Mouse (Mus musculus) kidney, adult 2 months (tissue): ENCODE data around the gene Gigyf2. TPM values are rescaled to one million over a fixed set of nuclear protein-coding genes. Genes with fewer than 3 reads are reported as not detected.

Source experiments
- DNase-seq: peaks from one replicate; pipeline ENCODE4 v3.0.0; 2021
- H3K27ac ChIP-seq: fragments of 200-500 bp; 2 replicates; pipeline ENCODE4 v1.5.1; 2012; ENCODE audit warnings: low read depth, low read length, control low read depth, inconsistent platforms; ENCODE audit not compliant: insufficient read depth
- H3K27me3 ChIP-seq: fragments of 200-500 bp; replicated peaks from 2 replicates; pipeline ENCODE4 v1.6.1; 2012; ENCODE audit warnings: mild to moderate bottlenecking, moderate library complexity, low read length, inconsistent platforms; ENCODE audit not compliant: control insufficient read depth, insufficient read depth
- H3K36me3 ChIP-seq: fragments of 200-500 bp; 2 replicates; pipeline ENCODE4 v1.6.1; 2012; ENCODE audit warnings: mild to moderate bottlenecking, moderate library complexity, low read length, inconsistent platforms; ENCODE audit not compliant: control insufficient read depth, insufficient read depth
- H3K4me1 ChIP-seq: fragments of 200-500 bp; 2 replicates; pipeline ENCODE4 v1.6.1; 2011; ENCODE audit warnings: low read length; ENCODE audit not compliant: control insufficient read depth, insufficient read depth
- H3K4me3 ChIP-seq: fragments of 200-500 bp; 2 replicates; pipeline ENCODE4 v1.5.1; 2011; ENCODE audit warnings: mild to moderate bottlenecking, low read depth, low read length, control low read depth; ENCODE audit not compliant: insufficient read depth
- CTCF ChIP-seq: fragments of 200-500 bp; conservative IDR thresholded peaks from 2 replicates; pipeline ENCODE4 v1.5.1; 2011; ENCODE audit warnings: low read depth, mild to moderate bottlenecking, control low read depth, low read length, moderate library complexity, mixed read lengths; ENCODE audit not compliant: insufficient read depth, insufficient read length
- POLR2A ChIP-seq: fragments of 200-500 bp; IDR thresholded peaks from one replicate; pipeline ENCODE4 v1.6.1; 2011; ENCODE audit warnings: low read depth, low read length, control low read depth
- WGBS: fragments of 180-500 bp; shearing (Covaris S2); methylation state at CpG from one replicate; pipeline ENCODE4 v1.1.7; 2018; 5-methylcytosine and 5-hydroxymethylcytosine counted together
- polyA plus RNA-seq: library from polyadenylated mRNA; depleted of rRNA; stranded (reverse); fragments of >200 nt; gene quantifications from 2 replicates; pipeline ENCODE4 v1.2.3, GENCODE M21; 2012

Gigyf2 gene
- polyA plus RNA-seq, 1 experiment, result 47.1 TPM

DNA sequence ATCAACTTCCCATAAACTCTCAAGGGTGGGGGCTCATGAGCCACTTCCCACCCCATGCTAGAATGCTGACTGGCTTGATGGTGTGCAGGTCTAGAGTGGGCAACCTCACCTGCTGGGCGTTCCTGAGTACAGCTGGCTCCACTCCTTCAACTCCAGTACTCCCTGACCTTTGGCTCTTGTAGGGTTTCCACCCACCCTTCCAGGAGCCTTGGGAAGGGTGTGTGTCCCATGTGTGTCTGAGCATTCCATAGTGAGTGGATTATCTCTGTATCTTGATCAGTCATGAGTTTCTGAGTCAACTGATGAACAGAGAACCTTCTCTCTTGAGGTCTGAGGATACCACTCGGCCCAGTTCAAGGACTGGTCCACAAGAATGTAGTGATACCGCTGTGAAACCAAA is 17.8 kb upstream of the Gigyf2 start:
- no peak overlapping the region for H3K4me3 ChIP-seq
- H3K27me3 ChIP-seq, result no peaks in the 10 kb centered on the region
- no peaks in the 10 kb centered on the region for H3K36me3 ChIP-seq
- WGBS, result 84% methylated on average over 3 of the region's 3 CpGs
- no peak for DNase-seq
- no peaks in the 10 kb centered on the region for H3K4me1 ChIP-seq
- H3K27ac ChIP-seq, result no peak overlapping the region
- TF ChIP-seq POLR2A (no peak), CTCF (no peak)

DNA sequence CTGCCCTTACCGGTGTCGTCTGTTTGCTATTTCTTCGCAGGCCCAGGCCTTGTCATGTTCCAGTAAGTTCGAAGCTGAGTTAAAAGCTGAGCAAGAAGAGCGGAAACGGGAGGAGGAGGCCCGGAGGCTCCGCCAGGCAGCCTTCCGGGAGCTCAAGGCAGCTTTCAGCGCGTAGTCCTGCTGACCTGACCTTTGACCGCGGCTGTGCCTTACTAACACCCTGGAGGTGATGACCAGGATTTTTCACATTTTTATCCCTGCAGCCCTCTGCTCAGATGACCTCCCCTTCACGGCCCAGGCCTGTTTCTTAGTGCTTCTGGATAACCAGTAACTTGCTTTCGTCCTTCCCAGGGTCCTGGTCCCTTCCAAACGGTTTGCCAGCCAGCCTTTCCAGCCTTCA is 17.2 kb upstream of the Gigyf2 start:
- Histone ChIP-seq H3K4me3 (no peak overlapping the region), H3K36me3 (no peaks in the 10 kb centered on the region), H3K27me3 (no peaks in the 10 kb centered on the region), H3K4me1 (no peaks in the 10 kb centered on the region), H3K27ac (no peak overlapping the region)
- 65% methylated on average over 16 of the region's 16 CpGs for WGBS
- no peak for TF ChIP-seq POLR2A
- TF ChIP-seq CTCF, result no peak
- DNase-seq, result peak; percentile 48

DNA sequence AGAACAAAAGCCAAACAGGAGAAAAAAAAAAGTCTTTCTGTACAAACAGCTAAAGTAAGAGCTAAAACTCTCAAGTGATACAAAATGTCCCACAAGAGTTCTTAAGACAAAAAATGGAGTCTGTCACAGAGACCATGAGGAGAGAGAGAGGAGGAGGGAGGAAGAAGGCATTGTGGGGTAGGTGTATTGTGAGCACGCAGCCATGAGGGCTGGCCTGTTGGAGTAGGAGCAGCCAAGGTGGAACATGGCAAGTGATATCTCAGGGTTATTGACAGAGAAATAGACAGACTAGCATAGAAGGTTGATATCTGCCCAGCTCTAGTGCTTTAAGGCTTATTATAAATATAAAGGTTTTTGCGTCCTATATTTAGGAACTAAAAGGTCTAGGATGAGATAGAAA is 14.1 kb upstream of the Gigyf2 start:
- WGBS, result 87% methylated on average over 2 of the region's 2 CpGs
- Histone ChIP-seq H3K4me1 (peaks cover 6% of the 10 kb centered on the region; the same call in 1 of the 2 replicates), H3K4me3 (no peak overlapping the region), H3K27me3 (no peaks in the 10 kb centered on the region), H3K27ac (no peak overlapping the region), H3K36me3 (no peaks in the 10 kb centered on the region)
- DNase-seq, result no peak
- TF ChIP-seq CTCF (no peak), POLR2A (no peak)

DNA sequence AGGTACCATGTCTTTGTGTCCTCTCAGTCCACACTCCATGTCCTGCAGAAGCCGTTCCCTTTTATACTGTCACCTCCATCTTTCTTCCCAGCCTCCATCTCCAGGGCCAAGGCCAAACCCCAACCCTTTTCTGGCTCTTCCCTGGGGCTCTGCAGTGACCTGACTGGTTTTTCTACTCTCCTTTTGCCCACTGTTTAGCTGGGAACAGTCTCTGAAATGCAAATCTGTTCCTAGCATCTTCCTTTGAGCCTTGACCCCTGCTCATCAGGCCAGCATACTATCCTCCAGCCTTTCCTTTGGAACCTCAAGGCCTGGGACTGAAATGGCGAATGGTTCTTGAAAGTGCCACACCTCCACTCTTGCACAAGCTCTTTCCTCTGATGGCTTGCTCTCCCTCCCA is 13.7 kb upstream of the Gigyf2 start:
- no peak for DNase-seq
- Histone ChIP-seq H3K4me1 (peaks cover 6% of the 10 kb centered on the region; the same call in 1 of the 2 replicates), H3K27ac (no peak overlapping the region), H3K4me3 (no peak overlapping the region), H3K27me3 (no peaks in the 10 kb centered on the region), H3K36me3 (no peaks in the 10 kb centered on the region)
- WGBS, result 90% methylated on average over 2 of the region's 2 CpGs
- TF ChIP-seq POLR2A (no peak), CTCF (no peak)

DNA sequence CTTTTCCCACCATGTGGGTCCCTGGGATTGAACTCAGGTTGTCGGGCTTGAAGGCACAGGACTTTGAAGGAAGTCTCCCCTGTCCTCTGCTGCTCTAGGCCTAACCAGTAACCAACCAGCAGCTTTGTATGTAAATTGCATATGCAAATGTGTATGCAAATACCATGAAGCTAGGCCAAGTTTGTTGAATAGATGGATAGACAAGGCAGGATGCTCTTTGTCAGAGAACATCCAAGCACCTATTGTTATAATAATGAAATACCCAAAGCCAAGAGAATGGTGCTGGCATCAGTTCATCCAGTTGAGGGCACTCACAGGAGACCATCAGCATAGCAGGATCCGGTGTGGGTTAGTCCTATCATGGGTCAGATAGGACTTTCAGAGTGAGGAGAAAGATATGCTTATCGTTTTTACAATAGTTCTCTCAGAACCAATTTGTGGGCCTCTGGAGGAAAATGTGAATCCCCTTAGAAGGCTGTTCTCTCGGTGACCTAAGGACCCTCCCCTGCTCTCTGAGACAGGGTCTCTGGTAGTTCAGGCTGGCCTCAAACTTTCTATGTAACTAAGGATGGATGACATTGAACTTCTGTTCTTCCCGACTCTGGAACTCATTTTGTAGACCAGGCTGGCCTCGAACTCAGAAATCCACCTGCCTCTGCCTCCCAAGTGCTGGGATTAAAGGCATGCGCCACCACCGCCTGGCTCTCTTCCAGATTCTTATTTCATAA is 12.8 kb upstream of the Gigyf2 start:
- WGBS, result 92% methylated on average over 8 of the region's 8 CpGs
- Histone ChIP-seq H3K4me1 (peaks cover 6% of the 10 kb centered on the region; the same call in 1 of the 2 replicates), H3K36me3 (no peaks in the 10 kb centered on the region), H3K27ac (no peak overlapping the region), H3K4me3 (no peak overlapping the region), H3K27me3 (no peaks in the 10 kb centered on the region)
- no peak for DNase-seq
- TF ChIP-seq POLR2A, result no peak
- TF ChIP-seq CTCF, result no peak

DNA sequence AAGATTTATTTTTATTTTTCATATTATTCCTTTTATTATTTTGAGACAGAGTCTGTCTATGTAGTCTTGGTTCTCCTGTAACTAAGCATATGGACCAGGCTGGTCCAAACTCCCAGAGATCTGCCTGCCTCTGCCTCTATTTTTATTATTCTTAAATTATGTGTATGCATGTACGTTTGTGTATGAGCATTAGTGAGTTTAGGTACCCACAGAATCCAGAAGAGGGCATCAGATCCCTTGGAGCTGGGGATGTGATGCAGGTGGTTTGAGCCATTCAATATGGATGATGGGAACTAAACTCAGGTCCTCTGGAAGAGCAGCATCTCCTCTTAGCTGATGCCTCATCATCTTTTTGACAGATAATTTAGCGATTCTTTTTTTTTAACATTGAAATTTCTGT is 11.4 kb upstream of the Gigyf2 start:
- H3K4me1 ChIP-seq, result peaks cover 6% of the 10 kb centered on the region; the same call in 1 of the 2 replicates
- TF ChIP-seq CTCF (no peak), POLR2A (no peak)
- H3K27me3 ChIP-seq, result no peaks in the 10 kb centered on the region
- no peak for DNase-seq
- no peaks in the 10 kb centered on the region for H3K36me3 ChIP-seq
- 97% methylated on average over 2 of the region's 2 CpGs for WGBS
- H3K27ac ChIP-seq, result no peak overlapping the region
- H3K4me3 ChIP-seq, result no peak overlapping the region

DNA sequence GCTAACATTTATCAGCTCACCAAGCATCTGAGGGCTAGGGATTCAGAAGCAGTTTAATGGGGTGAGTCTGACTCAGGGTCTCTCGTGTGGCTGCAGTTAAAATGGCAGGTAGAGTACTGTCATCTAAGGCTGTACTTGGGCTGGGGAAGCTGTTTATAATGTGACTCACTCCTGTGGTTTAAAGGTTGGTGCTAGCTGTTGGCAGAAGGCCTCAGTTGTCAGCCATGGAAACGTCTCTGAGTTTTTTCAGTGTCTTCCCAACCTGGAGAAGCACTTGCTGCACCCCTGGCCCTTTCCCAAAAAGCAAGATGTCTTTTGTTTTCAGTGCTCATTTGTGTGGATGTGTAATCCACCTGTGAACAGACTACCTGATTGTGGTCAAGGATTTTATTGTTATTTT is 10.9 kb upstream of the Gigyf2 start:
- Histone ChIP-seq H3K4me3 (no peak overlapping the region), H3K4me1 (peaks cover 6% of the 10 kb centered on the region; the same call in 1 of the 2 replicates), H3K36me3 (no peaks in the 10 kb centered on the region), H3K27me3 (no peaks in the 10 kb centered on the region), H3K27ac (no peak overlapping the region)
- peak; percentile 39 for DNase-seq
- WGBS, result 55% methylated on average over 2 of the region's 2 CpGs
- no peak for TF ChIP-seq CTCF
- no peak for TF ChIP-seq POLR2A
